Mouse (Mus musculus): ENCODE data around the gene Cenpp. TPM values are rescaled to one million over a fixed set of nuclear protein-coding genes. Genes with fewer than 3 reads are reported as not detected.
A peak's percentile ranks its signal among the peaks of the same experiment; 100 is the strongest.

Gene Cenpp
- polyA plus RNA-seq, 1 experiment from 2014 or later = 47.1 TPM

GRCm38 (mm10) chr13:49504510-49504909, 148.1 kb downstream of the Cenpp start, which contains the start of gene Ecm2:
TSS of gene Ecm2 (plus strand) at chr13:49504810.
- H3K4me3 ChIP-seq (ENCODE audit: low read depth, low read length) = no peak within 1 kb of the TSS
- no peaks in the 10 kb centered on the region for H3K4me1 ChIP-seq (ENCODE audit: control insufficient read depth, insufficient read depth, low read length)
- no peaks in the 10 kb centered on the region for H3K36me3 ChIP-seq (replicated peaks; ENCODE audit: control insufficient read depth, insufficient read depth, low read depth, low read length)
- H3K27me3 ChIP-seq (ENCODE audit: control insufficient read depth, insufficient read depth, low read length) = no peaks in the 10 kb centered on the region
- no peak within 1 kb of the TSS for H3K9ac ChIP-seq (replicated peaks; ENCODE audit: low read length)
- H3K9me3 ChIP-seq (replicated peaks; ENCODE audit: control insufficient read depth, low read length) = no peaks in the 10 kb centered on the region
- H3K27ac ChIP-seq (replicated peaks; ENCODE audit: low read depth, low read length) = no peak within 1 kb of the TSS
- no peak for ATAC-seq (replicated peaks; ENCODE audit: insufficient number of reproducible peaks, low FRiP score, low TSS enrichment, low read depth)
- no peak for DNase-seq (ENCODE audit: low spot score)
- 60% methylated on average over 4 of the region's 4 CpGs for WGBS
- no peak within 1 kb of the TSS for H3K4me2 ChIP-seq (ENCODE audit: low read depth, low read length)

GRCm38 (mm10) chr13:49492376-49493368, 159.9 kb downstream of the Cenpp start, which contains the start of gene Tes3-ps:
TSS of gene Tes3-ps (plus strand) at chr13:49493318.
- no peak within 1 kb of the TSS for H3K4me3 ChIP-seq (ENCODE audit: low read depth, low read length)
- H3K27ac ChIP-seq (replicated peaks; ENCODE audit: low read depth, low read length) = no peak within 1 kb of the TSS
- no peaks in the 10 kb centered on the region for H3K36me3 ChIP-seq (replicated peaks; ENCODE audit: control insufficient read depth, insufficient read depth, low read depth, low read length)
- H3K9me3 ChIP-seq (replicated peaks; ENCODE audit: control insufficient read depth, low read length) = no peaks in the 10 kb centered on the region
- no peaks in the 10 kb centered on the region for H3K4me1 ChIP-seq (ENCODE audit: control insufficient read depth, insufficient read depth, low read length)
- DNase-seq (ENCODE audit: low spot score) (no peak), ATAC-seq (replicated peaks; ENCODE audit: insufficient number of reproducible peaks, low FRiP score, low TSS enrichment, low read depth) (no peak)
- no peaks in the 10 kb centered on the region for H3K27me3 ChIP-seq (ENCODE audit: control insufficient read depth, insufficient read depth, low read length)
- H3K9ac ChIP-seq (replicated peaks; ENCODE audit: low read length) = no peak within 1 kb of the TSS
- H3K4me2 ChIP-seq (ENCODE audit: low read depth, low read length) = no peak within 1 kb of the TSS
- 76% methylated on average over 6 of the region's 6 CpGs for WGBS

- Histone ChIP-seq H3K4me2 (ENCODE audit: low read depth, low read length) (no peak overlapping the region), H3K27ac (replicated peaks; ENCODE audit: low read depth, low read length) (no peak overlapping the region), H3K9me3 (replicated peaks; ENCODE audit: control insufficient read depth, low read length) (no peaks in the 10 kb centered on the region), H3K4me3 (ENCODE audit: low read depth, low read length) (no peak overlapping the region), H3K9ac (replicated peaks; ENCODE audit: low read length) (no peak overlapping the region), H3K27me3 (ENCODE audit: control insufficient read depth, insufficient read depth, low read length) (no peaks in the 10 kb centered on the region), H3K4me1 (ENCODE audit: control insufficient read depth, insufficient read depth, low read length) (no peaks in the 10 kb centered on the region), H3K36me3 (replicated peaks; ENCODE audit: control insufficient read depth, insufficient read depth, low read depth, low read length) (no peaks in the 10 kb centered on the region)
- ATAC-seq (replicated peaks; ENCODE audit: insufficient number of reproducible peaks, low FRiP score, low TSS enrichment, low read depth) (no peak), DNase-seq (ENCODE audit: low spot score) (no peak)
- WGBS = 81% methylated on average over 5 of the region's 5 CpGs
Observed at GRCm38 (mm10) chr13:49485388-49485787, 167.2 kb downstream of the Cenpp start.

- H3K4me2 ChIP-seq (ENCODE audit: low read depth, low read length) = no peak overlapping the region
- 51% methylated on average over 5 of the region's 5 CpGs for WGBS
- no peak overlapping the region for H3K4me3 ChIP-seq (ENCODE audit: low read depth, low read length)
- DNase-seq (ENCODE audit: low spot score) = peak; percentile 28
- no peak overlapping the region for H3K27ac ChIP-seq (replicated peaks; ENCODE audit: low read depth, low read length)
- H3K9me3 ChIP-seq (replicated peaks; ENCODE audit: control insufficient read depth, low read length) = no peaks in the 10 kb centered on the region
- H3K27me3 ChIP-seq (ENCODE audit: control insufficient read depth, insufficient read depth, low read length) = no peaks in the 10 kb centered on the region
- H3K9ac ChIP-seq (replicated peaks; ENCODE audit: low read length) = no peak overlapping the region
- H3K36me3 ChIP-seq (replicated peaks; ENCODE audit: control insufficient read depth, insufficient read depth, low read depth, low read length) = no peaks in the 10 kb centered on the region
- H3K4me1 ChIP-seq (ENCODE audit: control insufficient read depth, insufficient read depth, low read length) = no peaks in the 10 kb centered on the region
- no peak for ATAC-seq (replicated peaks; ENCODE audit: insufficient number of reproducible peaks, low FRiP score, low TSS enrichment, low read depth)
Observed at GRCm38 (mm10) chr13:49480551-49480950, 172.0 kb downstream of the Cenpp start.

DNA sequence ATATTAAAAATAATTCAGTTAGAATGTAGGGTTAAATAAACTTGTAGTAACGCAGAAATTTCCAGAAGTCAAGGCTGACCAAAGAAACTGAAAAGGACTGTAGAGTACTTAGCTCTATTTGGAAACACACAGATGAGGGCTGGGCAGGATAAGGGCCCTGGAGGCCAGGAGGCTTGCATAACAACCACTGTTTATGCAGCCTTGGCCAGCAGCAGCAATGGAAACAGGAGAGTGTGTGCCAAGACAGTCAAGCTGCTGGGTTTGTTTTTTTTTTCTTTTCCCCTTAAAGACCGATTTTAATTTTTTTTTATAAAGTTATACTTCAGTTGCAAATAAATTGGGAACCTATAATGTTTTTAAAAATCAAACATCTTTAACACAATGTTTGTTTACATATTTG, 172.5 kb downstream of the Cenpp start:
- H3K4me3 ChIP-seq (ENCODE audit: low read depth, low read length) = no peak overlapping the region
- no peak overlapping the region for H3K9ac ChIP-seq (replicated peaks; ENCODE audit: low read length)
- H3K9me3 ChIP-seq (replicated peaks; ENCODE audit: control insufficient read depth, low read length) = no peaks in the 10 kb centered on the region
- ATAC-seq (replicated peaks; ENCODE audit: insufficient number of reproducible peaks, low FRiP score, low TSS enrichment, low read depth) (no peak), DNase-seq (ENCODE audit: low spot score) (peak; percentile 23)
- WGBS = 86% methylated on average over 2 of the region's 2 CpGs
- no peak overlapping the region for H3K4me2 ChIP-seq (ENCODE audit: low read depth, low read length)
- no peaks in the 10 kb centered on the region for H3K27me3 ChIP-seq (ENCODE audit: control insufficient read depth, insufficient read depth, low read length)
- no peaks in the 10 kb centered on the region for H3K36me3 ChIP-seq (replicated peaks; ENCODE audit: control insufficient read depth, insufficient read depth, low read depth, low read length)
- H3K4me1 ChIP-seq (ENCODE audit: control insufficient read depth, insufficient read depth, low read length) = no peaks in the 10 kb centered on the region
- H3K27ac ChIP-seq (replicated peaks; ENCODE audit: low read depth, low read length) = no peak overlapping the region

DNA sequence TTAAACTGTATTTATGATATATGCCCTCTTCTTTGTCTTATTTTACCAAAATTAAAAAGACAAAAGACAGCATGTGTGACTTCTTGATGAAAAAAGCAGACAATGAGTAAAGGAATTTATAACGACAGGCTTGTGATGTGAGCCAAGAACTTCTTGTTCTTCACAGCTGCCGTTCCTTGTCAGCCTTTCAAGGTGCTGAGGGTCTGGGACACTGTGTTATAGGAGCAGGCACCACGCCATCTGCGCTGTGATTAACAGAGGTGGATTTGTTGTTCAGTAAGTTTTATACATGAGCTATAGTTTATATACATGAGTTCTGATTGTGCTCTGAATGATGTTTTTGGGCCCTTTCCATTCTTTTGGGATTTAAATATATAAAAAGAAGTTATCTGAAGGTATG, 173.2 kb downstream of the Cenpp start:
- H3K4me2 ChIP-seq (ENCODE audit: low read depth, low read length) = no peak overlapping the region
- no peaks in the 10 kb centered on the region for H3K36me3 ChIP-seq (replicated peaks; ENCODE audit: control insufficient read depth, insufficient read depth, low read depth, low read length)
- H3K4me3 ChIP-seq (ENCODE audit: low read depth, low read length) = no peak overlapping the region
- 82% methylated on average over 4 of the region's 4 CpGs for WGBS
- H3K4me1 ChIP-seq (ENCODE audit: control insufficient read depth, insufficient read depth, low read length) = no peaks in the 10 kb centered on the region
- no peaks in the 10 kb centered on the region for H3K27me3 ChIP-seq (ENCODE audit: control insufficient read depth, insufficient read depth, low read length)
- no peak overlapping the region for H3K27ac ChIP-seq (replicated peaks; ENCODE audit: low read depth, low read length)
- ATAC-seq (replicated peaks; ENCODE audit: insufficient number of reproducible peaks, low FRiP score, low TSS enrichment, low read depth) (no peak), DNase-seq (ENCODE audit: low spot score) (no peak)
- no peak overlapping the region for H3K9ac ChIP-seq (replicated peaks; ENCODE audit: low read length)
- H3K9me3 ChIP-seq (replicated peaks; ENCODE audit: control insufficient read depth, low read length) = no peaks in the 10 kb centered on the region

GRCm38 (mm10) chr13:49478851-49479374, 173.7 kb downstream of the Cenpp start:
- Histone ChIP-seq H3K4me1 (ENCODE audit: control insufficient read depth, insufficient read depth, low read length) (no peaks in the 10 kb centered on the region), H3K9ac (replicated peaks; ENCODE audit: low read length) (no peak overlapping the region), H3K27me3 (ENCODE audit: control insufficient read depth, insufficient read depth, low read length) (no peaks in the 10 kb centered on the region), H3K9me3 (replicated peaks; ENCODE audit: control insufficient read depth, low read length) (no peaks in the 10 kb centered on the region), H3K4me3 (ENCODE audit: low read depth, low read length) (no peak overlapping the region), H3K27ac (replicated peaks; ENCODE audit: low read depth, low read length) (no peak overlapping the region), H3K4me2 (ENCODE audit: low read depth, low read length) (no peak overlapping the region), H3K36me3 (replicated peaks; ENCODE audit: control insufficient read depth, insufficient read depth, low read depth, low read length) (no peaks in the 10 kb centered on the region)
- DNase-seq (ENCODE audit: low spot score) = no peak
- 91% methylated on average over 6 of the region's 6 CpGs for WGBS
- ATAC-seq (replicated peaks; ENCODE audit: insufficient number of reproducible peaks, low FRiP score, low TSS enrichment, low read depth) = no peak

DNA sequence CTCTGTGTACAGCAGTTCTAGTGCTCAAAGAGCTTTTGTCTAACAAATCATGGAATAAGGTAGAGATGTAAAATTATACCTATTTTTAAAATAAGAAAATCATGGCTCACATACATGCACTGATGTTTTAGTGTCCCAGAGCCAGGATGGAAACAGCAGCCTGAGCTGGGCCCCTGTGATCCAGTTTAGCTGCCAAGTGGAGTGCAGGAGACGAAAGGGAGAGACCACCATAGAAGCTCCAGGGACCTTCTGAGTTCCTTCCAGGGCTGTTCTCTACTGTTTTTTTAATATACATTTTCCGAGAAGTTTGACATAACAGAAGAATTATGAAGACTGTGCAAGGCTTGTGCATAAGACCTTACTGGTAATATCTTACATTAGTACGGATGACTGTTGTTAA, 174.7 kb downstream of the Cenpp start:
- ATAC-seq (replicated peaks; ENCODE audit: insufficient number of reproducible peaks, low FRiP score, low TSS enrichment, low read depth) (no peak), DNase-seq (ENCODE audit: low spot score) (no peak)
- no peak overlapping the region for H3K27ac ChIP-seq (replicated peaks; ENCODE audit: low read depth, low read length)

More for the DNA sequence above, 174.7 kb downstream of the Cenpp start:
- H3K36me3 ChIP-seq (replicated peaks; ENCODE audit: control insufficient read depth, insufficient read depth, low read depth, low read length) = no peaks in the 10 kb centered on the region
- H3K4me3 ChIP-seq (ENCODE audit: low read depth, low read length) = no peak overlapping the region
- no peaks in the 10 kb centered on the region for H3K27me3 ChIP-seq (ENCODE audit: control insufficient read depth, insufficient read depth, low read length)
- no peaks in the 10 kb centered on the region for H3K4me1 ChIP-seq (ENCODE audit: control insufficient read depth, insufficient read depth, low read length)
- no peaks in the 10 kb centered on the region for H3K9me3 ChIP-seq (replicated peaks; ENCODE audit: control insufficient read depth, low read length)
- WGBS = 90% methylated on average over 3 of the region's 3 CpGs
- H3K9ac ChIP-seq (replicated peaks; ENCODE audit: low read length) = no peak overlapping the region
- no peak overlapping the region for H3K4me2 ChIP-seq (ENCODE audit: low read depth, low read length)
